27 mouse cellular contexts compared by ENCODE assay signal in genomic region chr5:119032051-119032450, GRCm38 (mm10).
"Had no signal": no experiment of that assay in that cellular context is flagged by ENCODE, and none has a peak within 500 bp of the region (broad histone marks: within the 10 kb centered on the region; RNA-seq: fewer than 3 reads in every experiment).

No protein-coding gene starts in this region.

- H3K4me2 ChIP-seq: heart, embryonic 12.5 days; hindbrain, embryonic 12.5 days; hindbrain, embryonic 14.5 days; kidney, embryonic 15.5 days; limb, embryonic 13.5 days; limb, embryonic 15.5 days; liver, embryonic 13.5 days; liver, embryonic 15.5 days had no signal

- H3K4me1 ChIP-seq: heart, embryonic 12.5 days; hindbrain, embryonic 10.5 days; hindbrain, embryonic 12.5 days; kidney, embryonic 15.5 days; limb, embryonic 15.5 days; liver, embryonic 13.5 days; liver, embryonic 15.5 days had no signal

- ATAC-seq: hindbrain, postnatal 0 days; intestine, embryonic 16.5 days had no signal

- H3K9ac ChIP-seq: heart, embryonic 12.5 days; hindbrain, embryonic 12.5 days; hindbrain, embryonic 14.5 days; kidney, embryonic 15.5 days; limb, embryonic 13.5 days; limb, embryonic 15.5 days; liver, embryonic 13.5 days; liver, embryonic 15.5 days had no signal

- H3K4me3 ChIP-seq: gastrocnemius, adult 2 months; heart, embryonic 12.5 days; hindbrain, embryonic 10.5 days; hindbrain, embryonic 12.5 days; kidney, embryonic 15.5 days; limb, embryonic 13.5 days; limb, embryonic 15.5 days; liver, embryonic 13.5 days; liver, embryonic 15.5 days had no signal

- DNase-seq: gastrocnemius, adult 2 months; gastrocnemius, postnatal 10 days; gastrocnemius, postnatal 25 days; heart, adult 18-20 months; heart, postnatal 10 days; heart, postnatal 4 days; kidney, adult 11 months; kidney, adult 2 months; kidney, adult 9 months; kidney, postnatal 14 days; kidney, postnatal 36 days; layer of hippocampus, adult 9-11 months; layer of hippocampus, postnatal 36 days; left cerebral cortex, postnatal 4 days; liver, embryonic 13.5 days; lung, adult 18-20 months had no signal

- H3K27ac ChIP-seq: gastrocnemius, adult 2 months; hindbrain, embryonic 10.5 days; hindbrain, embryonic 12.5 days; hindbrain, embryonic 14.5 days; hindbrain, postnatal 0 days; kidney, embryonic 15.5 days; kidney, postnatal 0 days; limb, embryonic 13.5 days; limb, embryonic 15.5 days; liver, embryonic 13.5 days; liver, embryonic 15.5 days had no signal

- H3K9me3 ChIP-seq: heart, embryonic 12.5 days; hindbrain, embryonic 10.5 days; hindbrain, embryonic 12.5 days; kidney, embryonic 15.5 days; limb, embryonic 13.5 days; limb, embryonic 15.5 days; liver, embryonic 13.5 days; liver, embryonic 15.5 days had no signal

- H3K27me3 ChIP-seq: hindbrain, embryonic 12.5 days; liver, embryonic 13.5 days; liver, embryonic 15.5 days had no signal

- H3K36me3 ChIP-seq: heart, embryonic 12.5 days; hindbrain, embryonic 10.5 days; hindbrain, embryonic 12.5 days; kidney, embryonic 15.5 days; limb, embryonic 13.5 days; limb, embryonic 15.5 days; liver, embryonic 13.5 days; liver, embryonic 15.5 days had no signal
